Mouse (Mus musculus) left cerebral cortex, adult 18-20 months (tissue): ENCODE measurements around the gene Pdzd2. TPM values are rescaled to one million over a fixed set of nuclear protein-coding genes. Genes with fewer than 3 reads are reported as not detected.
A peak's percentile ranks its signal among the peaks of the same experiment; 100 is the strongest.

Experiments used
- DNase-seq, 2 experiments: peaks; one replicate each; pipeline ENCODE4 v3.0.0; 2021 to 2022; ENCODE audit warnings: low spot score in 2 of 2, mixed read lengths in 1 of 2
- total RNA-seq, 2 experiments: library from RNA; stranded (reverse); gene quantifications; 2 replicates each; pipeline ENCODE4 v1.2.3; 2021

Gene Pdzd2
- total RNA-seq, 2 experiments from 2014 or later, result 59.8 to 64.7 TPM

DNA sequence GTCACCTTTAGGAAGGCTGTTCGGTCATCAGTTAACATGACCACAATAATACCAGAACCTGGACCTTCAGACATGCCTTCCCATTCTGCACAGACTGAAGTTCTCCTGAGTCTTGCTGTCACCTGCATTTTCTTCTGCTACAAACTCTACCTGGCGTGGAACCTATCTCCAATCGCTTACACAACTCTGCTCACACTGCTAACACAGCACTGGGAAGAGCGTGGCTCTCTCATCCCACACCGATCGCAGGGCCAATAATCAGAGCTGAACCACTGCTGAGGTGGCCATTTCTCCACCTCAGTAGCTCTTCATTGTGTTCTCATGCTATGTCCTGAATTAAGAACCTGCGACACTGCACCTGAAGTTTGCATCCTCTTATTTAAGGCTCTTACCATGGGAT lies 111.3 kb downstream of the Pdzd2 start:
- no peak for DNase-seq

DNA sequence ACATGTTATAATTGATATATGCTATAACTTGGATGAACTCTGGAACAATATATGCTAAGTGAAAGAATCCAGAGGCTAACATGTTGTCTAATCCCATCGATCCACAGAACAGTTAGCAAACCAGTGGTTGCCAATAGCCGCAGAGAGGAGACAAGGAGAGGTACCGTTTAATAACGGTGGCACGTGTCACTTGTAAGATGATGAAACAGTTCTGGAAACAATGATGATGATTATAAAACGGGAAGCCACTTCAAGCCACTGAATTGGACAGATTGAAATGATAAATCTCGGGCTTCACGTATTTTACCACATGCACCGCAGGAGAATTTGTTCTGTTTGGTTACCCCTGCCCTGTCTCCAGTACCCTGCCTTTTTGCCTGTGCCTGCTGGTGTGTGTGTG lies 112.8 kb downstream of the Pdzd2 start:
- DNase-seq, result no peak

DNA sequence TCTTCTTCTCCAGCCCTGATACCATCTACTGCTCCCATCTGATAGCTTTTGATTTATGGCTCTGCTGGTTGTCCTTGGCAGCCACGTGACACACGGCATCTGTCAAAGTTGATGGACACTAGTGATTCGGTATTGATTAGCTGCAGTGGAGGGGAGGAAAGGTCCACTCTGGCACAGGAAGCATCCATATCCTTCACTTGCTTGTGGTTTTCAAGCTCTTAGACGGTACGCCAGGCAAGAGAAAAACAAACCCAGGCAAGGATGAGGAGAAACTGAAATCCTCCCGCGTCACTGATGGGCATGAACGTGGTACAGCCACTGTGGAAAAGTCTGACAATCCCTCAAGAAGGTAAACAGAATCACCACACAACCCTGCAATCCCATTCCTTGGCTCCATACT lies 113.6 kb downstream of the Pdzd2 start:
- no peak for DNase-seq

DNA sequence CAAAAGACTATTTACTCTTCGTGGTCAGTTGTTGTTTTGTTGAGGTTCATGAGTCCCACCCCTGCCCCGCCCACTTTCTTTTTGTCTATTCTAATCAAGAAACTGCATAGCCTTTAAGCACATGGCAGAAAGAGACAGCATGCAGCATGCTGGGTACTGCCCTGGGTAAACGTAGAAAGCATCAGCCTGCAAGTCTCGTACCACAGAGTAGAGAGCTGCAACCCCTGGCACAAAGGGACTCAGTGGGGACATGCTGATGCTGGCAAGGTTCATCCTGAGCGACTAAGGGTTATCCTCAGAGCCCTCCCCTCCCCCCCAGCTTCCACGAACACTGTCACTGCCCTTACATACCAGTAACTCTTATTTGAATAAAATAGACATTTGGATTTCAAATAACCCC lies 114.2 kb downstream of the Pdzd2 start:
- no peak for DNase-seq

DNA sequence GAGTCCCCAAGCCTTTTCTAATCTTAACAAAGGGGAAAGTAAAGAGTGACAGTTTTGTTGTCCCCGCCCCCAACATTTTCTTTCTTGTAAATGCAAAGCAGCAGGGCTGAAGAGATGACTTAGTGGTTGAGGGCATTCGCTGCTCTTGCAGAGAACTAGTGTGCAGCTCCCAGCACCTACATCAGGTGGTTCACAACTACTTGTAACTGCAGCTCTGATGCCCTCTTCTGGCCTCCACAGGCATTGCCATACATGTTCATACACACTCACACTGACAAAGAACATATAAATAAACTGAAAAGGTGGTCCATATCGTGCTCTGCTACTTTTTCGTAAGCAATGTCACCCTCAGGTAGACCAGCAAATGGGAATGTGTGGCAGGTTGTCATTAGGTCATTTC lies 116.2 kb downstream of the Pdzd2 start:
- DNase-seq, result no peak

DNA sequence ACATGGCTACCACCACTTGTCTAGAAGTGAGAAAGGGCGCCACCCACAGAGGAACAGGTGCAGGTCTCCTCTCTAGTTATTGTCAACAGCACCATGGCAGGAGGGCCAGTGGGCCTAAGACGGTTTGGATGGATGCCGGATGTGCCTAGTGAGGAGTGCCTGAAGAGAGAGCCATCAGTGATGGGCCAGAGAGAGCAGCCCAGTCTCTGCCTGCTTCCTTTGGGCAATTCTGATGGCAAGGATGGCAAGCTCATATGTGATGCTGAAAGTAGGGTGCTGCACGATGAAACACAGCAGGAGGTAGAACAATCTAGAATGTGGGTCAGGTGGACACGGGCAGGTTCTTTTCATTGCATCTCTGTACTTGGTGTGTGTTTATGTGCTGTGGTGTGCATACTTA lies 117.0 kb downstream of the Pdzd2 start:
- DNase-seq, result no peak

DNA sequence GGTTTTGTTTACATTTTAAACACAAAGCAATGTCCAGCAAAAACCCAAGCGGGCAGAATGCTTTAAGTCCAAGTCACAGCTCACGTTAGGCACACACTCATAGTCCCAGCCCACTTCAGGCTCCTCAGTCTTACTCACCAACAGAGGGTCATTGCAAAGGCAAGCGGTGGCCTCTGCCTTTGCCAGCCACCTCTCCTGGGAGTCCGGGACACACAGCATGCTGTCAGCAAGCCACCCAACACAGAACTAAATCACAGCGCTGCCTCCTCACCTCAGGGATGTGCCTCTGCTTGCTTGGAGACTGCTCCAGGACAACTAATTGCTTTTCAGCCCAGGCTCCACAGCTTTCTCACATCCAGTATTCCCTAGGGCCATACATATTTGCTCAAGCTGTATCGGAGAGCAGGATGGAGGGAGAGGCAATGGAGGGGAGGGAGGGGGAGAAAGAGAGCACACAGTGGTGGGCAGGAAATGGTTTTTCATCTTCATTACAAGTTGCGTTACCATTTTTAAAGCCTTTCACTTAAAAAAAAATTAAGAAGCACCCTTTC lies 117.6 kb downstream of the Pdzd2 start:
- no peak for DNase-seq

DNA sequence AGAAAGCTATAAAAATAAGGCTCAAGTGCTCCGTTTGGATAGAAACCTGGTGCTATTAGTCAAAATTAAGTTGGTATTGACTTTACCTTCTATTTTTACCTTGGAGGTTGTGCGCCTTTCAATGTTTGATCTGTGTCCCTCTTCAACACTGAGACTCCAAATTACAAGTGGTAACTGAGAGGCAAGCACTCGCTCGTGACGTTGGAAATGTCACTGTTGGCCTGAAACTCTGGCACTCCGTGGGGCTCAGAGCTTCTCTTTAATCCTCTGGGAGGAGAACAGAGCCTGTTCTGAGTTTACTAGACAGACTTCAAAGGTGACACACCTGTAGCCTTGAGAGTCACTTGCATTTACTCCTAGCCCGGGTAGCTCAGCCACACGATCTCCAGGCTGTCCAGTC lies 120.5 kb downstream of the Pdzd2 start:
- DNase-seq, result no peak

DNA sequence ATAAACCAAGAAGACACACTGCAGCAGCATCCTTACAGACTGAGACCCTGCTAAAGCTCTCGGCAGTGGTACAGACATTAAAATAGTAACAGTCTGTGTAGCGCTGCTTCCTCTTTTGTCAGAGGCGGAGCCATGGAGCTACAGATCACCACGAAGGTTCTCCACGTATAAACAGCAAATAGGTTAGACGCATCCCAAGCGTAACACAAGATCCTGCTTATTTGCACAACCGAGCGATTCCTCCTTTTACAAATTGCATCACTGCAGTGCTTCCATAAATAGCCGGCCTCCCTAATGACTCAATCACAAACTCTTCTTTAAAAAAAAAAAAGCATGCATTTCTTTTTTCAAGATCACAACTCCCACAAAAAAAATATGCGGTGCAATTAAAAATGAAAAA lies 122.1 kb downstream of the Pdzd2 start:
- no peak for DNase-seq

DNA sequence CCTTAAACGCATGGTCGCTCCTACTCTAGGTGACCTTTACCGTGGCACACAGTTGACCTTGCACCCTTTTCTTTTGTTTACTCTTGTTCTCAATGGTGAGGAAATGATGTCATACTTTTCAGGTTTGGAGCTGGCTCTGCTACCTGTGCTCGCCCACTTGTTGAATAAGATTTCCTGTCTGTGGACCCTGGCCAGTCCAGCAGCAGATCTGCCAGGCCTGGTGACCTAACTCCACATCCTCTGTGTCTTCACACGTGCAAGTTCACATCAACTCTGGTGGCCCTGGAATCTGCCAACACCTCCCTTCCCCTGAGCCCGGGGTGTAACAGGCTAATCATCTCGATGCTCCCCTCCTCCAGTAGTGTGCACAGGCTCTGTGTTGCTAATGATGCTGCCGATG lies 122.5 kb downstream of the Pdzd2 start:
- DNase-seq, result no peak

DNA sequence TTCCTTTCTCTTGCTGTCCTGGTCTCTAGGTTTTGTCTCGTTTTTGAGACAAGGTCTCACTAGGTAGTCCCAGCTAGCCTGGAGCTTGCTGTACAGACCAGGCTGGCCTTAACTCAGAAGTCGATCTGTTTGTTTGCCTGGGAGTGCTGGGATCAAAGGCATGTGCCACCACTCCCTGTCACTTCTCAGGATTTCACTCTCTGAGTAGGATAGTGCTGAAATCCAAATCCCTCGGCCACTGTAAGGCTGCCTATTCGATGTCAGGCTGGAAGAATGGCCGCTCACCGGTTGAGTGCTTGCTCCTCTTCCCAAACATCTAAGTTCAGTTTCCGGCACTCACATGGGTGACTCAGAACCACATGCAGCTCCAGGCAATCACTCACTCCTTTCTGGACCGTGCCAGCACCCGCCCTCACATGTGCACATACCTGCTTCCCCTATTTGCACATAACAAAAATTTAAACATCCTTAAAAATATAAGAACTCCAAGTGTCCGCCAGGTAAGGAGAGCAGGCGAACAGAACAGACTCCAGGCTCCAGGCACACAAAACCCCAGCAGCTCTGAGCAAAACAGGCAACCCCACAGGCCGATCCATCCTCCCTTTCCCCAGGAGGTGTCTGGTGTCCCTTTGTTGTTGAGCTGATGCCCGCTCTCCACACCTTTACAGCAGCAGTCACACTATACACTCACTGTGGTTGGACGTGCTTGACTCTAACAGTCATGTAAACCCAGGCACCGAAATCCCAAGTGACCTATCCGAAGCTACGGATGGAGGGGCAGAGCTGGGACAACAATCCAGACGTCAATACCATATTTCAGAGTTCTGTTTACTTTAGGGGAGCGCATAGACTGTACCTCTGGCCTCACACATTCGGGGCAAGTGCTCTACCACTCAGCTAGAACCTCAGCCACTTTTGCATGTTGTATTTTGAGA lies 124.5 kb downstream of the Pdzd2 start:
- peak in 1 of 2 experiments; percentile 11 for DNase-seq

DNA sequence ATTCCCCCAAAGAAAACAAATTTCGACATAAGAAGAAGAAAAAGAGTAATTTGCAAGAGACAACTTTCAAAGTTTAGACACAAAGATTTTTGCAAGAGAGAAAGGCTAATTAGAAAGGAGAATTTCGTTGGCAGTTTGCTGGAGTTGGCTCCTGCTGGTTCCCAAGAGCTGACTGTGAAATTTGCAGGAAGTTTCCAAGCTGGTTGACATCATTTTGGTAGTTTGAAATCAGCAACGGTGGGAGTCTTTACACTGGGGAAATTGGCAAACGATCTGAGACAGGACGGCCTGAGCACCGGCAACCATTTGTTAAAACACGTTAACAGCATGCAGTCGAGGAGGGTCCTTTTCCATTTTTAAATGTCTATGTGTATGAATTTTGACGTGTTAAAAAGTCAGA lies 125.7 kb downstream of the Pdzd2 start:
- peak; percentile 16 to 23 for DNase-seq

DNA sequence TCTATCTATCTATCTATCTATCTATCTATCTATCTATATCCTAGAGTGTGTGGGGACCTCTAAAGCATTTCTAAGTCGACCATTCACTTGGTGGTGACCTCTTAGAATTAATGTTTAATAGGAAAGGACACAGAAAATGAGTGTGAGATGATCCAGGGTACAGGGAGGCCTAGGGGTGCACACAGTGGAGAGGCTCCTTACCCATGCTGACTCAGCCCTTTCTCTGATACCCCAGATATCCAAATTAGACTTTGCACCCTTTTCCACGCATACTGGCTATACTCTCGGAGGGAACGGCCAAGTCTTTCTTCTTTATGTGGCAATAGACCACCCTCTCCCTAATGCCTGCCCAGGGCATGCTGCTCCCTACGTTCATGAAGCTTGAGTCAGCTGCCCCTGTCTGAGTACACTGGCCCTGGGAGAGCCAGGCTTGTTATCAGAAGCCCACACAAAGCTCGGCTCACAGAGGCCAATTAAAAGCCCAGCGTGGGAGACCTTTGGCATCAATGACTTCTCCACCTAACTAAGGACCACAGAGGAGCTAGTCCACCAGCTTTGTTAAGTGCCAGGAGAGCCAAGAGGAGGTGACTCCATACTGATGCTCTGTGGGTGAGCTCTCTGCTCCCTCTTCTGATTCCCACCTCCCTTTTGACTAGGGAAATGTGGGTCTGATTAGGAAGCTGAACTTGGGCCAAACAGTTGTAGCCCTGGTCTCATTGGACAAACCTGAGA lies 126.6 kb downstream of the Pdzd2 start:
- DNase-seq, result no peak

DNA sequence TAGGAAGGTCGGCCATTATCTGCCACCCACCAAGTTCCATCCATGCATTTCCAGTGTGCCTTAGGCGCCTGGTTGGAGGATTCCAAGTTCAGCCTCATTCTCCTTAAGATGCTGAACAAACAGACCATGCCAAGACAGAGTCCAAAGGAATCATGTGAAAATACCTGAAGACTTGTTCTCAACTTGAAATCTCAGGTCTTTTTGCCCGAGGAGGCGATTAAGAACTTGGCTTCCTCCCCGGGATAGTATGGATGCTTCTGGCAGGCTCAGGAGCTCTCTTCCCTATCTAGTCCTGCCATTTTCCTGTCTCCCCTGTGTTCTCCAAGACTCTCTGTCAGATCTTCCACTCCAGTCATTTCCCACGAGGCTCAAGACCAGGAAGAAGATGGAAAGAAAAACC lies 131.6 kb downstream of the Pdzd2 start:
- no peak for DNase-seq

DNA sequence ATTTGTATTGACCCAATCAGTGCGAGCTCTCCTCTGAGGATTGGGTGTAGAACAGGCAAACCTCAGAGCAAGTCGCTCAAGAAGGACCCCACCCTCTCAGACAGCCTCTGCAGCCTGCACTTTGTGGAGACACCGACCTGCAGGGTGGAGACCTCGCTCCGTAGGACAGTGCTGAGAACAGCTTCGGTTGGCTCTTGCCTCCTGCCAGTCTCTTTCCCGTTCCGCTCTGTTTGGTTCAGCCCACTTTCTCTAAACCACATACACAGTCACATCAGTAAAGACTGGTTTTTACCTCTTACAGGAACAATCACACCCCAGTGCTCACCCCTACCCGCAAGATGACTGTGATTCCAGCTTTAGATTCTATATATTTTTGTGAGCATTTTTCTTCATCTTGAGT lies 133.4 kb downstream of the Pdzd2 start:
- DNase-seq, result no peak

DNA sequence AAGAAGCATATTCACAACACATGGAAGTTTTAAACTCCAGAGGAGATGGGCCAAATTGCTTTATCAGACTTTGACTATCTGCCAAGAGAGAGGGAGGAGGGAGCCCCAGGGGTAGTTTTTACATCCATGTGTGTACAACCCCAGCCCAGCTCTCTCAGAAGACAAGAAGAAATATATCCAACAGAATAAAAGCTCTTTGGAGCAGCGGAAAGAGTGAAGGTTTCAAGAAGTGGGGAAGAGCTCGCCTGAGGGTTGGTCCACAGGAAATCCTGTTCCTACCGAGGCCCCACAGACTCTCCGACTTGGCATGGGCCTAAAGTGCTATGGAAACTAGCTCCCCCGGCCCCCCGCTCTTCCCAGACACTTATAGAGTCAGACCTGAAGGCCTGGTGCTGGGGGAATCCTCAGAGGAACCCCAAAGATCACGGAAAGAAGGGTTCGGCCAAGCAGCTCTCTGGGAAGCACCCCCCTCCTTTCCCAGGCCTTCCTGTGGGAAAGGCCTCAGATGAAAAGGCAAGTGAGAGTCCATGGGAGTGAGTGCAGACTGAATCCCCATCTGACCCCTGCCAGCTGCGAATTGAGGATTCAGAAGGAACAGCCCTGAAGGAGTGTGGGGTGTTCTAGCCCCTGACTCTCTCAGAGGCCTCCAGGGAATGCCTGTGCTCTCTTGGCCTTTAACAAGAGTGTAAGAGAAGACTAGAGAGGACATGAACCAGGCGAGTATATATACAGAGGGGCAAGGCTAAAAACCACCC lies 134.3 kb downstream of the Pdzd2 start:
- no peak for DNase-seq

DNA sequence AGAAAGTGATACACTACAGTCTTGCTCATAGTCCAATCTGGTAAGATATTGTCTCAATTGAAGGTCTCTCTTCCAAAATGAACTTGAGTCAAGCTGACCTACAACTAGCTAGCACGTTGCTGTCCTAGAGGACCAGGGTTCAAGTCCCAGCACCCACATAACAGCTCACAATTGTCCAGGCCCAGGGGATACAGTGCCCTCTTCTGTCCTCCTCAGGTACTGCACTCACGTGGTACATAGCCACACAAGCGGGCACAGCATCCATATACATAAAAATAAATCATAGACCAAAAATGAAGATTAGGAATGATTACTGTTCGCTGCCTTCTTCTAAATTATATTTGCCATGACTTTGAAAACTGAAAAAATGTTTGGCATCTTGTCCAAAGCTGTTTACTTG lies 136.1 kb downstream of the Pdzd2 start:
- DNase-seq, result no peak

DNA sequence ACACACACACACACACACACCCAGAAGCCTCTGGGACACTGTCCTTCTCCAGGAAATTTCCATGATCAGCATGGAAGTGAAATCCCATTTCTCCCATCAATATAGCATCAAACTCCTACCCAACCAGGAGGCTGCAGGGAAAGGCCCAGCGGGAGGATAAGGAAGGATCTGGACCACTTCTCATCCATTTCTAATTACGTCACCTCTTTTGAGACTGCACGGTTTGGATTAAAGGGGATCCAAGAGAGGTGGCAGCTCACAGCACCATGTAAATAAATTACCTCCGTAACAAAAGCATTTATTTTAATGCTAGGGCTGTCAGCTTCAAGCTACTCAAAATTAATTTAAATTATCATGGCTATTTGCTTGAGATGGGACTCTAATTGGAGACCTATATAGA lies 146.6 kb downstream of the Pdzd2 start:
- DNase-seq, result no peak

DNA sequence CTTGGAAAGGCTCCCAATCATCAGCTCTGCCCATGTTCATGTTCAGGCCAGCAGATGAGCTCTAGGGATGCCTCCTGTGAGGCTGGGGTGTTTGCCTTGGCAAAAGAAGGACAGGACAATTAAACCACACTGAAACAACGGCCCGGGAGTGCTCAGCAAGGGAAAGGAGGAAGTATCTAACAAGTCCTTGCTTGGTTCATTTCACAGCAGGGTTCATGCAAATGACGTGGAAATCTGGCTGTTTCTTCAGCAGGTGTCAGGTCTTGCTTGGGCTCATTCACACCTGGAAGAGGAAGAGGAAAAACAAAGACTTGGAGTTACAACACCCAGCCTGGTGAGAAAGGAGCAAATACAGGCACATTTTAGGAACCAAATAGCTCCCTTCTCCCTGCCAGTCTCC lies 147.1 kb downstream of the Pdzd2 start:
- no peak for DNase-seq

DNA sequence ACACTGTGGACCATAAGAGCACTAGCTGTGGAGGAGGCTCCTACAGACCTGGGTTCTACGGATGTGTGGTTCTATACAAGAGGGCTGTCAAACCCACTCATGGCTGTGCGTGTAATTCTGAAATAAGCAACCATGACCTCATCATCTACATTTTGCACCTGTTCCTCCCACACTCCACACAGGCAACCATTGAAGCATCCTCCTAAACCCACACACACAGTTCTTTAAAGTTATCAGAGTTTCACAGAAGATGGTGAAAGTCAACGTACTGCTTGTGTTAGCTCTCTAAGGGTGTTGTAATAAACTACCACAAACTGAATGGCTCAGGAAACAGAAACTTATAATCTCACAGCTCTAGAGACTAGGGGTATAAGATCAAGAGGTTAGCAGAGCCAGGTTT lies 151.1 kb downstream of the Pdzd2 start:
- DNase-seq, result peak in 1 of 2 experiments; percentile 7

DNA sequence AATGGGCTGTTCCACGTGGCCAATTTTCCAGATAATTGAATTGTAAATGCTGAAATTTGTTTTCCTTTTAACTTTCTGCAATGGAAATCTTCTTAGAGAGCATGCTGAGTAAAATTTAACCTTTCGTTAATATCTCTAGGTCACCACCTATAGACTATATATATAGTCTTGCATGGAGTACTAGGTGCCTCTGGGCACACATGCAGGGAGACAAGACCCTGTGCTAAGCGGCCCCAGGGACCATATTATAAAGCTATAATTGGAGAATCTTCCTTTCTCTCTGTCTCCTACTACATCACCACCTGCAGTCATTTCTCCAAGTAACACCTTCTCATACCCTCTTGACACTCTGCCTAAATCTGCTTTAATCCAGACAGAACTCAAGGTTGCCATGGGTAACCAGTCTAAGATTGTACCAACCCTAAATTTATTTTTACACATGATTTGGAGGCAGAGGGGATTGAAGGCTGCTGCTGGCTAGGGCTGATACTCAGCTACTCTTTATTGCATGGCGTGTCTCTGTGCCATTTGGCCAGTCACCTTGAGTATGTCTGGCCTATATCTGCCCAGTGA lies 152.8 kb downstream of the Pdzd2 start:
- DNase-seq, result no peak
